Mouse (Mus musculus) erythroblast, embryonic 14.5 days (primary cell): ENCODE results near the gene Lcp2.

ENCODE experiments used
- GATA1 ChIP-seq: IDR thresholded peaks from 2 replicates; pipeline ENCODE4 v1.6.1; 2012; ENCODE audit warnings: low read length, inconsistent platforms, mixed read lengths
- TAL1 ChIP-seq: IDR thresholded peaks from 3 replicates; pipeline ENCODE4 v1.6.1; 2012; ENCODE audit warnings: low read length, inconsistent platforms, mixed read lengths

- no peak for TF ChIP-seq TAL1
- TF ChIP-seq GATA1: no peak
Observed at GRCm38 (mm10) chr11:34063702-34064485, 17.2 kb downstream of the Lcp2 start.
